15 mouse cellular contexts compared by ENCODE assay signal in the genomic region with DNA sequence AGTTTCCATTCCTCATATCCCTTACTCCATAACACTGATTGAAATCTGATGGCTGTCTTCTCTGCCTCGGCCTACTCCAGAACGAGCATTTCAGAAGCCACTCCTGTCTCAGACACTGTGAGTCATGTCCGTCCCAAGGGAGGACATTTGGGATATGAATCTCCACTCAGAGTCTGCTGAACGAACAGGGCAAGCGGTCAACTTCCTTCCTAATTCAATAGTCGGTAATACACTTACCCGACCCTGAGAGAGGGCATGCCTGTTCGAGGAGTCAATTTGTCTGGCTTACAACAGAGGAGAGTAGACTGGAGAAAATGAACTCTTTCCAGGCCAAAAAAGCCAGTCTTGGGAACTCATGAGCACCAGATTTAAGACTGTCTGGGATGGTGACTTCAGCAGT. TPM values are rescaled to one million over a fixed set of nuclear protein-coding genes. Genes with fewer than 3 reads are reported as not detected.
DNase-seq lines count a peak whose midpoint lies in the region; ATAC-seq and TF ChIP-seq lines count a peak whose summit lies in the region.
"Had no signal": no experiment of that assay in that cellular context is flagged by ENCODE, and none has a peak within 500 bp of the region (broad histone marks: within the 10 kb centered on the region; RNA-seq: fewer than 3 reads in every experiment).

No protein-coding gene starts in this region.

- H3K9me3 ChIP-seq in lung, postnatal 0 days (ENCODE audit: low read length), result no peaks in the 10 kb centered on the region
- no peaks in the 10 kb centered on the region for H3K9me3 ChIP-seq in forebrain, embryonic 14.5 days (replicated peaks; ENCODE audit: control insufficient read depth, low read length)
- H3K9me3 ChIP-seq: embryonic facial prominence, embryonic 15.5 days; forebrain, embryonic 13.5 days; hindbrain, embryonic 13.5 days had no signal

- TF ChIP-seq CTCF in lung, postnatal 0 days (IDR thresholded peaks at IDR 0.05), result no peak

- no peak for ATAC-seq in lung, postnatal 0 days
- ATAC-seq in forebrain, embryonic 14.5 days, result no peak
- ATAC-seq: activated CD4-positive, CD25-positive, alpha-beta regulatory T cell, adult 4 months; forebrain, embryonic 13.5 days had no signal

- H3K9ac ChIP-seq in lung, postnatal 0 days (replicated peaks; ENCODE audit: low read depth), result no peak overlapping the region
- H3K9ac ChIP-seq in forebrain, embryonic 14.5 days (ENCODE audit: low read length), result no peak overlapping the region
- H3K9ac ChIP-seq: embryonic facial prominence, embryonic 15.5 days; forebrain, embryonic 13.5 days; hindbrain, embryonic 13.5 days had no signal

- no peaks in the 10 kb centered on the region for H3K36me3 ChIP-seq in lung, postnatal 0 days (ENCODE audit: insufficient read depth, low read length)
- H3K36me3 ChIP-seq in forebrain, embryonic 14.5 days (ENCODE audit: control insufficient read depth, insufficient read depth, low read length), result no peaks in the 10 kb centered on the region
- H3K36me3 ChIP-seq: embryonic facial prominence, embryonic 15.5 days; hindbrain, embryonic 13.5 days had no signal

- peak; percentile 6 for DNase-seq in lung, postnatal 25 days (ENCODE audit: low spot score)
- no peak for DNase-seq in lung, postnatal 0 days (ENCODE audit: low spot score)
- peak; percentile 9 for DNase-seq in adrenal gland, postnatal 25 days
- DNase-seq in heart, postnatal 36 days, result peak; percentile 23 to 39
- no peak for DNase-seq in embryo, embryonic 10.5 days (ENCODE audit: low spot score)
- no peak for DNase-seq in B cell, adult 2 months
- DNase-seq in forebrain, embryonic 14.5 days (ENCODE audit: low spot score), result no peak
- DNase-seq: lung, adult 2 months; right cerebral cortex, postnatal 4 days; thymus, postnatal 4 days had no signal

- no peaks in the 10 kb centered on the region for H3K4me1 ChIP-seq in lung, postnatal 0 days (ENCODE audit: insufficient read depth, low read depth, low read length)
- H3K4me1 ChIP-seq in forebrain, embryonic 14.5 days (ENCODE audit: control insufficient read depth, insufficient read depth, low read length), result no peaks in the 10 kb centered on the region
- H3K4me1 ChIP-seq: embryonic facial prominence, embryonic 15.5 days; forebrain, embryonic 13.5 days had no signal

- 53% methylated on average over 8 of the region's 8 CpGs for WGBS in lung, postnatal 0 days
- 83% methylated on average over 8 of the region's 8 CpGs for WGBS in forebrain, embryonic 14.5 days

- no peak for TF ChIP-seq EP300 in lung, postnatal 0 days (IDR thresholded peaks at IDR 0.05)

- no peak overlapping the region for H3K4me2 ChIP-seq in lung, postnatal 0 days (replicated peaks; ENCODE audit: low read depth, low read length)
- no peak overlapping the region for H3K4me2 ChIP-seq in forebrain, embryonic 14.5 days (ENCODE audit: low read length)
- H3K4me2 ChIP-seq: embryonic facial prominence, embryonic 15.5 days; forebrain, embryonic 13.5 days; hindbrain, embryonic 13.5 days had no signal

- H3K27ac ChIP-seq in lung, postnatal 0 days (ENCODE audit: low read length), result no peak overlapping the region
- no peak overlapping the region for H3K27ac ChIP-seq in forebrain, embryonic 14.5 days (ENCODE audit: low read depth, low read length)
- H3K27ac ChIP-seq: embryonic facial prominence, embryonic 15.5 days; forebrain, embryonic 13.5 days; hindbrain, embryonic 13.5 days; stomach, postnatal 0 days had no signal

- intact Hi-C loops in heart, postnatal 36 days (cut with DNase I), result no loop called here

- no peaks in the 10 kb centered on the region for H3K27me3 ChIP-seq in lung, postnatal 0 days (replicated peaks; ENCODE audit: insufficient read depth, low read length)
- no peaks in the 10 kb centered on the region for H3K27me3 ChIP-seq in forebrain, embryonic 14.5 days (replicated peaks; ENCODE audit: control insufficient read depth, insufficient read depth, low read length)
- H3K27me3 ChIP-seq: embryonic facial prominence, embryonic 15.5 days; forebrain, embryonic 13.5 days; hindbrain, embryonic 13.5 days had no signal

- H3K4me3 ChIP-seq in lung, postnatal 0 days (ENCODE audit: low read depth, low read length), result no peak overlapping the region
- no peak overlapping the region for H3K4me3 ChIP-seq in forebrain, embryonic 14.5 days (ENCODE audit: low read depth, low read length)
- H3K4me3 ChIP-seq: embryonic facial prominence, embryonic 15.5 days; forebrain, embryonic 13.5 days; hindbrain, embryonic 13.5 days had no signal

RNA-seq across cellular contexts. Expression of a gene that starts 28.2 kb away (rescaled TPM):
- 0.58 and 0.65 TPM in 2 replicates for polyA plus RNA-seq in lung, postnatal 0 days (2015; fragmentation: Nextera tagmentation; extraction: Ambion mirVana)
- total RNA-seq in adrenal gland, postnatal 25 days (2021), result 4.1 and 6.8 TPM in 2 replicates
- total RNA-seq in heart, postnatal 36 days (2021), result 1 to 10 TPM; 4.6 to 5.5 TPM
- 0.89 and 1.3 TPM in 2 replicates for polyA plus RNA-seq in forebrain, embryonic 14.5 days (2014; fragmentation: Nextera tagmentation; extraction: Ambion mirVana)
- polyA plus RNA-seq: activated CD4-positive, CD25-positive, alpha-beta regulatory T cell, adult 4 months had no signal

Comparison
In these comparisons a context has a peak if more than half of its experiments do, and no peak if none do; other contexts are left out.
1. DNase-seq: peak in lung, postnatal 25 days (single experiment), adrenal gland, postnatal 25 days (single experiment) and heart, postnatal 36 days (2 of 2); none in lung, postnatal 0 days (single experiment), embryo, embryonic 10.5 days (single experiment), B cell, adult 2 months (0 of 2) and forebrain, embryonic 14.5 days (single experiment).